Mouse (Mus musculus) R1 (cell line): ENCODE data around the gene Pomt1.

Experiments
- DNase-seq: peaks from one replicate; pipeline ENCODE4 v3.0.0-alpha.2; 2018; ENCODE audit warnings: low read depth, low spot score

Pomt1 gene

GRCm38 (mm10) chr2:32235886-32236759, at the start of gene Pomt1:
TSS of gene Pomt1 (plus strand) at chr2:32236590.
- peak; percentile 95 for DNase-seq

- no peak for DNase-seq
Measured at GRCm38 (mm10) chr2:32187019-32187551, 49.3 kb upstream of the Pomt1 start.

GRCm38 (mm10) chr2:32187649-32188048, 48.7 kb upstream of the Pomt1 start:
- DNase-seq = no peak

- no peak for DNase-seq
Measured at GRCm38 (mm10) chr2:32189060-32189681, 47.2 kb upstream of the Pomt1 start.

- DNase-seq = no peak
Measured at GRCm38 (mm10) chr2:32190620-32191019, 45.8 kb upstream of the Pomt1 start.

GRCm38 (mm10) chr2:32191872-32192507, 44.4 kb upstream of the Pomt1 start:
- DNase-seq = peak; percentile 75

- no peak for DNase-seq
Measured at GRCm38 (mm10) chr2:32198977-32199376, 37.4 kb upstream of the Pomt1 start.

GRCm38 (mm10) chr2:32200033-32200432, 36.4 kb upstream of the Pomt1 start:
- DNase-seq = no peak

- no peak for DNase-seq
Measured at GRCm38 (mm10) chr2:32200712-32201111, 35.7 kb upstream of the Pomt1 start.

GRCm38 (mm10) chr2:32201527-32201926, 34.9 kb upstream of the Pomt1 start:
- no peak for DNase-seq

GRCm38 (mm10) chr2:32203853-32204252, 32.5 kb upstream of the Pomt1 start:
- no peak for DNase-seq

- no peak for DNase-seq
Measured at GRCm38 (mm10) chr2:32207682-32208081, 28.7 kb upstream of the Pomt1 start.

GRCm38 (mm10) chr2:32211689-32212088, 24.7 kb upstream of the Pomt1 start:
- DNase-seq = no peak

- no peak for DNase-seq
Measured at GRCm38 (mm10) chr2:32213000-32213399, 23.4 kb upstream of the Pomt1 start.

- DNase-seq = peak; percentile 69
Measured at GRCm38 (mm10) chr2:32215576-32215975, 20.8 kb upstream of the Pomt1 start.

GRCm38 (mm10) chr2:32216506-32216905, 19.9 kb upstream of the Pomt1 start:
- peak; percentile 73 for DNase-seq

GRCm38 (mm10) chr2:32217656-32218055, 18.7 kb upstream of the Pomt1 start:
- no peak for DNase-seq

GRCm38 (mm10) chr2:32218113-32218512, 18.3 kb upstream of the Pomt1 start:
- DNase-seq = no peak

GRCm38 (mm10) chr2:32218541-32219334, 17.7 kb upstream of the Pomt1 start:
- no peak for DNase-seq

GRCm38 (mm10) chr2:32219501-32219900, 16.9 kb upstream of the Pomt1 start:
- no peak for DNase-seq

GRCm38 (mm10) chr2:32220021-32220420, 16.4 kb upstream of the Pomt1 start:
- no peak for DNase-seq
